Mouse (Mus musculus) myocyte (in vitro differentiated cells): ENCODE measurements around the gene 1700016C15Rik. TPM values are rescaled to one million over a fixed set of nuclear protein-coding genes. Genes with fewer than 3 reads are reported as not detected.

ENCODE experiments used
- H3K27me3 ChIP-seq: one replicate; pipeline ENCODE4 v1.6.1; 2011; ENCODE audit not compliant: control insufficient read depth, insufficient read depth, insufficient read length
- H3K36me3 ChIP-seq: one replicate; pipeline ENCODE4 v1.6.1; 2011; ENCODE audit not compliant: control insufficient read depth, insufficient read depth
- H3K4me2 ChIP-seq: one replicate; pipeline ENCODE4 v1.6.1; 2011; ENCODE audit warnings: low read depth, control low read depth
- H3K4me3 ChIP-seq: one replicate; pipeline ENCODE4 v1.5.1; 2011; ENCODE audit warnings: mild to moderate bottlenecking, control low read depth, moderate library complexity
- H3K79me2 ChIP-seq: one replicate; pipeline ENCODE4 v1.6.1; 2011; ENCODE audit not compliant: control insufficient read depth, insufficient read depth
- H3ac ChIP-seq: one replicate; pipeline ENCODE4 v1.6.1; 2011; ENCODE audit not compliant: control insufficient read depth, insufficient read length
- CEBPB ChIP-seq: IDR thresholded peaks from 2 replicates; pipeline ENCODE4 v1.6.1; 2011; ENCODE audit warnings: mild to moderate bottlenecking, moderate library complexity; ENCODE audit not compliant: poor library complexity, insufficient read depth, severe bottlenecking
- MYOD1 ChIP-seq, 3 experiments: IDR thresholded peaks; one replicate each; pipeline ENCODE4 v1.6.1; 2011; ENCODE audit warnings: control low read depth in 2 of 3, low read depth in 2 of 3, mild to moderate bottlenecking in 2 of 3, moderate library complexity in 1 of 3; ENCODE audit not compliant: insufficient read length in 2 of 3, control insufficient read depth in 1 of 3
- MYOG ChIP-seq, 3 experiments: IDR thresholded peaks; one replicate each; pipeline ENCODE4 v1.6.1; 2011; ENCODE audit warnings: control low read depth in 2 of 3, low read depth in 2 of 3, mild to moderate bottlenecking in 2 of 3; ENCODE audit not compliant: insufficient read length in 2 of 3, control insufficient read depth in 1 of 3, insufficient read depth in 1 of 3
- TCF12 ChIP-seq: IDR thresholded peaks from one replicate; pipeline ENCODE4 v1.6.1; 2011; ENCODE audit warnings: mild to moderate bottlenecking, control low read depth; ENCODE audit not compliant: poor library complexity, insufficient read depth, severe bottlenecking
- polyA plus RNA-seq: library from polyadenylated mRNA; unstranded; fragments of >200 nt; fragmentation: generic; extraction: Trizol; gene quantifications from one replicate; pipeline ENCODE4 v1.2.1, GENCODE M21; 2012; ENCODE audit warnings: missing spikeins

1700016C15Rik gene
- polyA plus RNA-seq, 1 experiment: not detected

DNA sequence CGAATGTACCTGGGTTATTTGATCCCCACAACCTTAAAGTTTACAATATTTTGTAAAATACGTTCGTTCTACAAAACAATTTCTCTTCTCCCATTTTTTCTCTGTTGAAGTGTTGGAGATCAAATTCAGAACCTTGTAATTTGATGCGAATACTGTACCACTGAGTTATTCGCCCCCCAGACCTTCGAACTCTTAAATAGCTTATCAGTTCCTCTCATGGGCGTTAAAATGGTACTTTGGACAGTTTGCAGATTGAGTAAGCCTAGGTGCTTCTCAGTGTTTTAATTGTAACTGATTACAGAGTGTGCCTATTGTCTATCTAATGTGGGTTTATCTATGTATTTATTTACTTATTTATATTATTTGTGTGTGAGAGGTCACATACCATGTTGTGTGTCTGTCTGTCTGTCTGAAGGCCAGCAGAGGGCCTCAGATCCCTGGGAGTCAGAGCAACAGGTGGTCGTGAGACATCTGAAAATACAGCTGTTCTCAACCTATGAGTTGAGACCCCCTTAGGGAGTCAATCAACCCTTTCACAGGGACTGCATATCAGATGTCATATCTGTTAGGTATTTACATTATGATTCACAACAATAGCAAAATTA is 67.6 kb downstream of the 1700016C15Rik start:
- Histone ChIP-seq H3K36me3 (no peaks in the 10 kb centered on the region), H3K79me2 (peaks cover 37% of the 10 kb centered on the region), H3K27me3 (no peaks in the 10 kb centered on the region), H3ac (no peak overlapping the region), H3K4me3 (no peak overlapping the region), H3K4me2 (peak overlapping the region; percentile 81)
- TF ChIP-seq MYOD1 (IDR thresholded peaks at IDR 0.05; ENCODE audit: control insufficient read depth in 1 of 3, insufficient read length in 2 of 3, low read depth in 2 of 3): peak; percentile 35 to 85 (median 76)
- TF ChIP-seq TCF12: peak; percentile 25
- TF ChIP-seq CEBPB: no peak
- TF ChIP-seq MYOG (IDR thresholded peaks at IDR 0.05; ENCODE audit: control insufficient read depth in 1 of 3, insufficient read depth in 1 of 3, insufficient read length in 2 of 3, low read depth in 2 of 3): peak in 2 of 3 experiments; percentile 48 to 52

Other genes with a start within 250 kb of the 1700016C15Rik start
- gene Adss, start 66.7 kb downstream of the 1700016C15Rik start, polyA plus RNA-seq: 24.4 TPM